In the genomic region with DNA sequence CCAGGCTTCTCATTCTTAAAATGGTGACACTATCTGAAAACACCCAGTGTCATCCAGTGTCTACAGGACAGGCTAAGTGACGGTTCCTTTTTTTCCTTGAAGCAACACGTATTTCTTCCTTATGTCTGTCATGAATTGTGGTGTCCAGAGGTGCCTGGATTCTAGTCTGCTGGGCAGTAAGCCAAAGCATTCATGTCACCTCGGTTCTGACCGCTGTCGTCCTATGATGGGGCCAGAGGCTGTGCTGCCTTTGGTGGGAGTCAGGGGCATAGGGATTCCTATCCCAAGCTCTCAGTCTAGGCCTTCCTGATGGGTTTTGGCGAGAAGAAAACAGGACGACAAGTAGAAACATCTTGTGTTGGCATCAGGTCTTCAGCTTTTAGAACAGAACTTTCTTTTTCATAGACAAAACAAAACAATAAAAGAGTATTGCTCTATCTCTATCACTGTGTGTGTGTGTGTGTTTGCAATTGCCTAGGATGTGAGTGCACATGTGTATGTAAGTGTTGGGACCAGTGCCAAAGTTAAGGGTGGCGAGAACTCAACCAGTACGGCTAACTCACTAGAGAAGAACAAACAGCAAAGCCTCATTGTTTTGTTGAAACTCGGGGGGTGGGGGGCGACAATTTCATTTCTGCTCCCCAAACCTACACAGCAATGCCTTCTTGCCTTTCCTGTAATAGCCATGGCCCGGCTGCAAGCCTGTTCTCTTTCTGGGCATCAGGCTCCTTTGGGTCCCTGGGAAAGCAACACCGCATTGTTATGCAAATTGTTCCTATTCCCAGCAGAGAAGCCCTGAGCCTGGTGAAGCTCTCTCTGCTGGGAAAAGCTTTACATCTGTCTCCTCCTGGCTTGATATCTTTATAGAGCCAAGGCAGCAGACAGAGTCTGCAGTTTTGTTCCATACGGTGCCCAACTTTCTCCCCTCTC, we compare ENCODE assay signal across 12 mouse cellular contexts.
A peak's percentile ranks its signal among the peaks of the same experiment; 100 is the strongest.
DNase-seq lines count a peak whose midpoint lies in the region; ATAC-seq and TF ChIP-seq lines count a peak whose summit lies in the region.
"Had no signal": no experiment of that assay in that cellular context is flagged by ENCODE, and none has a peak within 500 bp of the region (broad histone marks: within the 10 kb centered on the region; RNA-seq: fewer than 3 reads in every experiment).

No protein-coding gene starts in this region.

- ATAC-seq in lung, embryonic 14.5 days (ENCODE audit: insufficient read depth): no peak
- peak; percentile 86 for ATAC-seq in forebrain, embryonic 13.5 days
- peak; percentile 73 for ATAC-seq in hindbrain, embryonic 14.5 days (ENCODE audit: low FRiP score)
- ATAC-seq in neural tube, embryonic 14.5 days (ENCODE audit: low read depth): peak; percentile 36

- no peaks in the 10 kb centered on the region for H3K27me3 ChIP-seq in lung, embryonic 14.5 days (ENCODE audit: insufficient read depth, low read length)
- H3K27me3 ChIP-seq in forebrain, embryonic 13.5 days: peaks cover 27% of the 10 kb centered on the region
- H3K27me3 ChIP-seq in hindbrain, embryonic 14.5 days (ENCODE audit: control insufficient read depth, insufficient read depth, low read length): no peaks in the 10 kb centered on the region
- no peaks in the 10 kb centered on the region for H3K27me3 ChIP-seq in neural tube, embryonic 14.5 days (ENCODE audit: control insufficient read depth, insufficient read depth, low read length)
- H3K27me3 ChIP-seq: lung, embryonic 15.5 days had no signal

- no peaks in the 10 kb centered on the region for H3K36me3 ChIP-seq in lung, embryonic 14.5 days (ENCODE audit: insufficient read depth)
- H3K36me3 ChIP-seq in forebrain, embryonic 13.5 days (ENCODE audit: poor library complexity, severe bottlenecking): no peaks in the 10 kb centered on the region
- H3K36me3 ChIP-seq in hindbrain, embryonic 14.5 days (replicated peaks; ENCODE audit: control insufficient read depth, insufficient read depth): no peaks in the 10 kb centered on the region
- no peaks in the 10 kb centered on the region for H3K36me3 ChIP-seq in neural tube, embryonic 14.5 days (ENCODE audit: control insufficient read depth, insufficient read depth, low read length)
- H3K36me3 ChIP-seq: lung, embryonic 15.5 days had no signal

- no peaks in the 10 kb centered on the region for H3K4me1 ChIP-seq in lung, embryonic 14.5 days (ENCODE audit: insufficient read depth)
- H3K4me1 ChIP-seq in forebrain, embryonic 13.5 days: peaks cover 19% of the 10 kb centered on the region
- H3K4me1 ChIP-seq in hindbrain, embryonic 14.5 days (replicated peaks; ENCODE audit: control insufficient read depth, insufficient read depth, low read length): peaks cover 27% of the 10 kb centered on the region
- H3K4me1 ChIP-seq in neural tube, embryonic 14.5 days (ENCODE audit: control insufficient read depth, insufficient read depth, low read length): peaks cover 27% of the 10 kb centered on the region
- H3K4me1 ChIP-seq: lung, embryonic 15.5 days had no signal

- no peak overlapping the region for H3K4me2 ChIP-seq in lung, embryonic 14.5 days
- peak overlapping the region; percentile 32 for H3K4me2 ChIP-seq in forebrain, embryonic 13.5 days
- H3K4me2 ChIP-seq in hindbrain, embryonic 14.5 days (replicated peaks): no peak overlapping the region
- no peak overlapping the region for H3K4me2 ChIP-seq in neural tube, embryonic 14.5 days (ENCODE audit: low read depth, low read length)
- H3K4me2 ChIP-seq: lung, embryonic 15.5 days had no signal

- 30% methylated on average over 14 of the region's 14 CpGs for WGBS in lung, embryonic 14.5 days
- 35% methylated on average over 14 of the region's 14 CpGs for WGBS in forebrain, embryonic 13.5 days
- 25% methylated on average over 14 of the region's 14 CpGs for WGBS in hindbrain, embryonic 14.5 days
- WGBS in neural tube, embryonic 14.5 days: 28% methylated on average over 14 of the region's 14 CpGs

- H3K9me3 ChIP-seq in lung, embryonic 14.5 days (ENCODE audit: low read depth, low read length): no peaks in the 10 kb centered on the region
- H3K9me3 ChIP-seq in forebrain, embryonic 13.5 days (replicated peaks): no peaks in the 10 kb centered on the region
- H3K9me3 ChIP-seq in hindbrain, embryonic 14.5 days (ENCODE audit: control insufficient read depth, low read length): no peaks in the 10 kb centered on the region
- no peaks in the 10 kb centered on the region for H3K9me3 ChIP-seq in neural tube, embryonic 14.5 days (ENCODE audit: control insufficient read depth, low read length)
- H3K9me3 ChIP-seq: lung, embryonic 15.5 days had no signal

- no peak overlapping the region for H3K9ac ChIP-seq in lung, embryonic 14.5 days
- no peak overlapping the region for H3K9ac ChIP-seq in forebrain, embryonic 13.5 days
- H3K9ac ChIP-seq in hindbrain, embryonic 14.5 days: no peak overlapping the region
- no peak overlapping the region for H3K9ac ChIP-seq in neural tube, embryonic 14.5 days (replicated peaks; ENCODE audit: low read depth, low read length)
- H3K9ac ChIP-seq: lung, embryonic 15.5 days had no signal

- no peak overlapping the region for H3K4me3 ChIP-seq in lung, embryonic 14.5 days (ENCODE audit: low read depth, low read length)
- H3K4me3 ChIP-seq in forebrain, embryonic 13.5 days: no peak overlapping the region
- no peak overlapping the region for H3K4me3 ChIP-seq in hindbrain, embryonic 14.5 days (replicated peaks; ENCODE audit: low read length)
- no peak overlapping the region for H3K4me3 ChIP-seq in neural tube, embryonic 14.5 days (ENCODE audit: low read depth, low read length)
- H3K4me3 ChIP-seq: lung, embryonic 15.5 days had no signal

- no peak overlapping the region for H3K27ac ChIP-seq in lung, embryonic 14.5 days (ENCODE audit: low read depth)
- no peak overlapping the region for H3K27ac ChIP-seq in forebrain, embryonic 13.5 days
- peak overlapping the region; percentile 27; the same call in 1 of the 2 replicates for H3K27ac ChIP-seq in hindbrain, embryonic 14.5 days
- 0 out of 2 replicates have a peak overlapping the region, but pooled peaks have one; percentile 2 for H3K27ac ChIP-seq in neural tube, embryonic 14.5 days (ENCODE audit: low read depth, low read length)
- H3K27ac ChIP-seq: lung, embryonic 15.5 days had no signal

- DNase-seq in lung, embryonic 14.5 days: peak; percentile 37
- no peak for DNase-seq in lung, postnatal 25 days (ENCODE audit: low spot score)
- DNase-seq in hindbrain, embryonic 14.5 days (ENCODE audit: low spot score): no peak
- DNase-seq in MN1 (ENCODE audit: low spot score): no peak
- DNase-seq in ovary, postnatal 14 days (ENCODE audit: low spot score): no peak
- DNase-seq: adrenal gland, adult 8-10 months; cerebellum, adult 9-11 months; kidney, postnatal 10 days; thymus, postnatal 36 days had no signal

- no peak for TF ChIP-seq CTCF in lung, embryonic 14.5 days (IDR thresholded peaks at IDR 0.05; ENCODE audit: low read depth)

Comparison
In these comparisons a context has a peak if more than half of its experiments do, and no peak if none do; other contexts are left out.
1. H3K27ac ChIP-seq: peak in hindbrain, embryonic 14.5 days (single experiment) and neural tube, embryonic 14.5 days (single experiment); none in lung, embryonic 14.5 days (single experiment) and forebrain, embryonic 13.5 days (single experiment).